Mouse (Mus musculus) forebrain, embryonic 16.5 days (tissue): ENCODE measurements at regions not wholly inside any gene's neighbourhood (a gene's known extent, or its start where the extent isn't known, plus 50 kb on each side); places are given as distances from the start of the nearest gene placed in this dataset.
A peak's percentile ranks its signal among the peaks of the same experiment; 100 is the strongest.

Source experiments
- ATAC-seq: fragments of 200-750 bp; cut with Nextera tagmentation; 2 replicates; pipeline ENCODE4 v1.8.0; 2017; ENCODE audit warnings: mild to moderate bottlenecking, moderate library complexity
- H3K27ac ChIP-seq: fragments of 300-500 bp; sonication (generic); 2 replicates; pipeline ENCODE4 v1.5.1; 2014; ENCODE audit warnings: low read length, control low read depth
- H3K27me3 ChIP-seq: fragments of 300-500 bp; sonication (generic); replicated peaks from 2 replicates; pipeline ENCODE4 v1.6.1; 2014; ENCODE audit warnings: low read length; ENCODE audit not compliant: control insufficient read depth, insufficient read depth
- H3K36me3 ChIP-seq: fragments of 300-500 bp; sonication (generic); 2 replicates; pipeline ENCODE4 v1.6.1; 2014; ENCODE audit not compliant: control insufficient read depth, insufficient read depth
- H3K4me1 ChIP-seq: fragments of 300-500 bp; sonication (generic); replicated peaks from 2 replicates; pipeline ENCODE4 v1.6.1; 2014; ENCODE audit warnings: low read length; ENCODE audit not compliant: control insufficient read depth, insufficient read depth
- H3K4me2 ChIP-seq: fragments of 300-500 bp; sonication (generic); 2 replicates; pipeline ENCODE4 v1.6.1; 2014; ENCODE audit warnings: mild to moderate bottlenecking, low read length, control low read depth
- H3K4me3 ChIP-seq: fragments of 300-500 bp; sonication (generic); replicated peaks from 2 replicates; pipeline ENCODE4 v1.5.1; 2014; ENCODE audit warnings: mild to moderate bottlenecking, low read length, control low read depth
- H3K9ac ChIP-seq: fragments of 300-500 bp; sonication (generic); replicated peaks from 2 replicates; pipeline ENCODE4 v1.6.1; 2014; ENCODE audit warnings: low read depth, low read length, control low read depth
- H3K9me3 ChIP-seq: fragments of 300-500 bp; sonication (generic); 2 replicates; pipeline ENCODE4 v1.6.1; 2016; ENCODE audit warnings: low read length; ENCODE audit not compliant: control insufficient read depth
- WGBS: fragments of 180-500 bp; shearing (Covaris S2); extraction: QIAGEN DNeasy Blood & Tissue Kit; methylation state at CpG from one replicate; pipeline ENCODE4 v1.1.7; 2014; 5-methylcytosine and 5-hydroxymethylcytosine counted together

DNA sequence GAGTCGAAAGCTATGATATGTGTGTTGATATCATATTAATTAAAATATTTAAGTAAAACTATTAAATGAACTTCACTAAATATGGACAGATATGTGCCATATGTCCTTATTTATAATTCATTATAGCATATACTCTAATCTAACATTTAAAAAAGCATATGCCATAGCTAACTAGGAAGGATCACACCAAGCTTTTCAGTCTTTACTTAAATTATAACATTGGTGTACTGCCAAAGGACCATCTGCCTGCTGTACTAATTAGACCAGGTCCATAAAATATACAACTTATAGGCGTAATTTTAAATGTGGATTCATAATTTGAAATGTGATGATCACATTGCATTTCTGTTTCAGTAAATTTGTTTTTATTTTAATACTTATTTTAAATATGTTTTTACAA, 651.9 kb upstream of the Klhl1 start:
- Histone ChIP-seq H3K4me3 (no peak overlapping the region), H3K9me3 (no peaks in the 10 kb centered on the region), H3K4me1 (no peaks in the 10 kb centered on the region), H3K36me3 (no peaks in the 10 kb centered on the region), H3K4me2 (no peak overlapping the region), H3K27ac (no peak overlapping the region), H3K27me3 (no peaks in the 10 kb centered on the region), H3K9ac (no peak overlapping the region)
- peak; percentile 82 for ATAC-seq
- 72% methylated on average over 2 of the region's 2 CpGs for WGBS

DNA sequence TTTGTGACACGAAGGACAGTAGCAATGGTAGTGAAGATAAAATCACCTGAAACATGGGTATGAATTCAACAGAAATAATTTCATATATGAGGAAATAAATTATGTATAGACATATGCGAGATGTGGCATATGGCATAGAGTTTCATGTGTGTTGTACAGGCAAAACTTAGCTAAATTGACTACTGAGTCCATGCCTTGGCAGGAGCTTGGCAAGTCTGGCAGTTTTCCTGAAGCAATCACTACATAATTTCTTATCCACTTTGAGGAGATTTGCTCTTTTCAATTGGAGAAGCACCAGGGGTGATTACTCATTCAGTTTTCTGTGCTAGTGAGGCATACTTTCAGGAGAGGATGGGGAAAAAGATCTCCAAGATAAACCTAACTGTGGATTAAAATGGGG, 646.9 kb upstream of the Klhl1 start:
- Histone ChIP-seq H3K27me3 (no peaks in the 10 kb centered on the region), H3K4me1 (no peaks in the 10 kb centered on the region), H3K4me2 (no peak overlapping the region), H3K36me3 (no peaks in the 10 kb centered on the region), H3K9me3 (no peaks in the 10 kb centered on the region), H3K27ac (no peak overlapping the region), H3K9ac (no peak overlapping the region), H3K4me3 (no peak overlapping the region)
- peak; percentile 89 for ATAC-seq
- 77% methylated on average over 2 of the region's 2 CpGs for WGBS

DNA sequence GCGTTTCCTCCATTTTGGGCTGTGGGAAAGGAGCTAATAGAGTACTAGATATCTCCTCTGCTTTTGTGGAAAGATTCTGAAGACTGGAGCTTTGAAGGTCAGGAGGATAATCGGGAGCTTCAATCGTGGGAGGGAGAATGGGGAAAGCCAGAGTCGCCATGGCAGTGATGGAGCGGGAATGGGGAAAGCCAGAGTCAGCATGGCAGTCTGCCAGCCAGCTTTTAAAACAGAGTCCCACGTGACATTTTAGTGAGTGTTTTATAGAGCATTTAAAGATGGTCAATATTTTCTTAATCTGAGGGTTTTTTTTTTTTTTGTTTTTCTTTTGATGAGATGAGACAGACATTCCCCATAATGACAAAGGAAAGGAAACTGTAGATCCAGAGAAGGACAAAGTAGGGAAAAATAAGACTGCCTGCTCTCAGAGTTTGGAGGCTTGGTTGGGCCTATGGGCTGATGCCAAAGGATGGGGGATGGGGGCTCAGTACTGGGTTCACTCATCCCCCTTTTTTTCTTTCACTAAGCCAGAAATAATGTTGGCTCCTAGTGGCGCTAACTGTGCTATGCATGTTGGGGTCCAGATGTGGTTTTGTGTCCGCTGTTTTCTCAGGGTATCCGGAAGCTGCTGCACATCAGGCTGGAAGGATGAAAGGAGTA, 630.2 kb upstream of the Klhl1 start:
- Histone ChIP-seq H3K4me3 (no peak overlapping the region), H3K27ac (no peak overlapping the region), H3K36me3 (no peaks in the 10 kb centered on the region), H3K9ac (no peak overlapping the region), H3K4me1 (no peaks in the 10 kb centered on the region), H3K27me3 (no peaks in the 10 kb centered on the region), H3K4me2 (no peak overlapping the region), H3K9me3 (no peaks in the 10 kb centered on the region)
- no peak for ATAC-seq
- 84% methylated on average over 9 of the region's 9 CpGs for WGBS

GRCm38 (mm10) chr14:97115918-97116635, 597.2 kb upstream of the Klhl1 start:
- Histone ChIP-seq H3K4me2 (no peak overlapping the region), H3K27me3 (no peaks in the 10 kb centered on the region), H3K36me3 (no peaks in the 10 kb centered on the region), H3K4me3 (no peak overlapping the region), H3K27ac (no peak overlapping the region), H3K9me3 (no peaks in the 10 kb centered on the region), H3K4me1 (no peaks in the 10 kb centered on the region), H3K9ac (no peak overlapping the region)
- no peak for ATAC-seq
- WGBS = 92% methylated on average over 8 of the region's 8 CpGs

DNA sequence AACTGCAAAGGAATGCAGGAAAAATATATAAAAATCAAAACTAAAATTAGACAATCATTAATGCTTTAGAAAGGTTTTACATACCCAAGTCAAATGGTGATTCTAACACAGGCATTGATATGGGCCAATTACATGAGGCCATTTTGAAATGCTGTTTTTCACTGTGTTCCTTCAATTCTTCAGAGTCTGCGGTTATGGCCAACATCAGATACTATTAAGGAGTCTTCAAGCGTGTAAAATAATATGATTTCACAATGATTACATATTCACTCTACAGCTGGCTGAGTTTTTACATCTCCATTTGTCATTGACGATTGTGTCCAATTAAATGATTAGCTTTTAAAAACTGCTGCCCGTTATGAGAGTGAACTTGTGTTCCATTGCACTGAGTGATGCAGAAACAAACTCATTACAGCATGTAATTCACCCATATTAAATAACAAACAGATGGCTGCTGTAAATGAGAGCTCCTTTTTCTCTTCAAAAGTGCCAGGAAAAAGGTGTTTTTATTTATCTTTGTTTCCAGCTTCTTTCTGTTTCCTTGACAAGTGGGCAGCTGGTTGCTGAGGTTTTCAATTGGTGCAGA, 582.3 kb upstream of the Klhl1 start:
- Histone ChIP-seq H3K4me3 (no peak overlapping the region), H3K27me3 (no peaks in the 10 kb centered on the region), H3K36me3 (no peaks in the 10 kb centered on the region), H3K9me3 (no peaks in the 10 kb centered on the region), H3K27ac (no peak overlapping the region), H3K4me2 (no peak overlapping the region), H3K4me1 (0 out of 2 replicates have a peak, but pooled peaks cover 2% of the 10 kb centered on the region), H3K9ac (no peak overlapping the region)
- ATAC-seq = peak; percentile 93
- 9% methylated on average over 4 of the region's 4 CpGs for WGBS

DNA sequence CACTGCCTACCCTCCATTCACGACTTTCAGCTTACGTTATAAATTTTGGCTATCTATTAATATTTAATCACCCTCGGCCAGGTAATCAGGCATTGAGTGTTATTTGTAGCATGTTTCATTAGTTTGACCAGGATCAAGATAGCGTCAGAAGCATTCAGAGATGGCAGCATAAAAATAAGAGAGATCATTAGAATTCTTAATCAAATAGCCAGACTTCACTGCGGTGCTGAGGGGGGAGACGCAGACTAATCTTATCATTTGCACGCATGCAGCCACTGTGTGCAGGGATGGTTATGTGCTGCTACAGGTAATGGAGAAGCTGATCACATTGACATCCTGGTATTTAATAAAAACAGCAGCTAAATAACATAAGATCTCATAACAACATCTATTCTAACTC, 574.5 kb upstream of the Klhl1 start:
- Histone ChIP-seq H3K4me3 (no peak overlapping the region), H3K4me2 (no peak overlapping the region), H3K9me3 (no peaks in the 10 kb centered on the region), H3K27me3 (no peaks in the 10 kb centered on the region), H3K27ac (no peak overlapping the region), H3K9ac (no peak overlapping the region), H3K36me3 (no peaks in the 10 kb centered on the region), H3K4me1 (no peaks in the 10 kb centered on the region)
- ATAC-seq = no peak
- WGBS = 94% methylated on average over 7 of the region's 7 CpGs

DNA sequence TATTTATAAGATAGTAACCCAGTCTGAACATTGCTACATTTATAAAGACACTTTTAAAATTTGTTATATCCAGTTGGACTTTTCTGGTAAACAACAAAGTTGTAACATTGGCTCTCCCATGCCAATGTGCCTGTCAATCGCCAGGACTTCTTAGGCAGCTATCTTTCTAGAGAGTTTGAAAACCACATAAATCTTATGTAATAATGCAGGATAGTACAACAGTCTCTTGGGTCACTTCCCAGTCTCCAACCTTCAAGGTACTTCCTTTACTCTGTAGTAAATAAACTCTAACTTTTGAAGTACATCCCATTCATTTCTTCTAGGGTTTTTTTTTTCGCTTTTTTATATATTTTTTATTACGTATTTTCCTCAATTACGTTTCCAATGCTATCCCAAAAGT, 570.0 kb upstream of the Klhl1 start:
- 88% methylated on average over 4 of the region's 4 CpGs for WGBS
- Histone ChIP-seq H3K27me3 (no peaks in the 10 kb centered on the region), H3K36me3 (no peaks in the 10 kb centered on the region), H3K4me3 (no peak overlapping the region), H3K9ac (no peak overlapping the region), H3K27ac (no peak overlapping the region), H3K4me1 (no peaks in the 10 kb centered on the region), H3K9me3 (no peaks in the 10 kb centered on the region), H3K4me2 (no peak overlapping the region)
- no peak for ATAC-seq

DNA sequence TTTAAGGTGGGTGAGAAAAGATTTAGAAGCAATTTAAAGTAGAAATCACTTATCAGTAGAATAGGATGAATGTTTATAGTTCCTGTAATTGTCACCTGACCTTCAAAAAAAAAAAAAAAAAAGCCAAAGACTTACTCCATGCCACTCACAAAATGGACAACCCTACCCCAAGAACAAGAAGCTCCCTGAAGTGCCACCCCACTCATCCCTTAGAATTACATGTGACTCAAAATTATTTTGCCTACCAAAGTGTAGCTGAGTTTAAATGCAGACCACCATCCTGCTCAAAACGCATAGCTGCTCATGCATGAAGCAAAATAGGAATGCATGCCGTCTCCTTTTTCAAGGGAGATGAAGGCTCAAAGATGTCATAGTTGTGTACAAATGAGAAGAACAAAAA, 568.4 kb upstream of the Klhl1 start:
- H3K4me1 ChIP-seq = no peaks in the 10 kb centered on the region
- no peak overlapping the region for H3K9ac ChIP-seq
- H3K4me3 ChIP-seq = no peak overlapping the region
- no peaks in the 10 kb centered on the region for H3K9me3 ChIP-seq
- 37% methylated on average over 2 of the region's 2 CpGs for WGBS
- H3K27ac ChIP-seq = no peak overlapping the region
- H3K4me2 ChIP-seq = no peak overlapping the region
- H3K27me3 ChIP-seq = no peaks in the 10 kb centered on the region
- ATAC-seq = no peak
- no peaks in the 10 kb centered on the region for H3K36me3 ChIP-seq

DNA sequence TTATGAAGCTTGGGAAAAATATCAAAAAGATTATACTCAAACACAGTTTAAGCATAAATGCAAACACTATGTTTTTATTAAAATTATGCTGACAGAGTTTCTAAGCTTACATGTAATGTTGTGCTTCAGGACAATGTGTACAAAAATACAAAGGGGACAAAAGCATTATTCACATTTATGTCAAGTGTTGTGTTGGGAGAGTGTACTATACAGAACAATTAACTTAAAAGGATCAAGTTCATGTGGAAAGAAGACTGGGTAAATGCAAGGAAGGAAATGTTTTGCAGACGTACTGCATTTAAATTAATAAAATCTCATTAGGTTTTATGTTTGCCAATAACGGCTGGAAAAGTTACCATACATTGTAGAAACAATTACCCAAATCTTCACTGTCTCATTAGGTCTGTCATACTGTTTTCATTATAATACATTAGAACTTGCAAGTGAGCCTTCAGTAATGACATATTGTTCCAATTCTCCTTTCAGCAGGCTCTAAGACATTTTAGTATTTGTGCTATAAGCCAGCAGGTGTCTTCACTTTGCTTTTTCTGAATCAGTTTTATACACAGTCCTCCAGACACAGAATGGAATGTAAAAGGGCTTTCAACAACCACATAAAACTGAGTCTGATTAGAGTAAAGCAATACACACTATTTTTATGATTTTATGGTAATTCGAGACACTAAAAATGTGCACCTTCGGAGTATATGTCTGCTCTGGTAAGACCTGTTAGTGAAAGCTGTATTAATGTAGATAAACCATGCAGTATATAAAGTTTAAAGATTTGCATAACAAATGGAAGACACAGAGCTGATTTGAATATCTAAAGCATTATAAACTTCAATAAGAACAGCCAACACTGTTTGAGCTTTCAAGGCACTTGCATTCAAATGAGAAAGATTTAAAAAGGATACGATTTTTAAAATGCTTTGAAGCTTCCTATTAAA, 567.7 kb upstream of the Klhl1 start:
- 31% methylated on average over 5 of the region's 5 CpGs for WGBS
- Histone ChIP-seq H3K4me3 (no peak overlapping the region), H3K27ac (no peak overlapping the region), H3K9ac (no peak overlapping the region), H3K36me3 (no peaks in the 10 kb centered on the region), H3K27me3 (no peaks in the 10 kb centered on the region), H3K4me1 (no peaks in the 10 kb centered on the region), H3K4me2 (no peak overlapping the region), H3K9me3 (no peaks in the 10 kb centered on the region)
- peak; percentile 62 for ATAC-seq
